Mouse (Mus musculus) limb, embryonic 14.5 days (tissue): Measurements from ENCODE around the gene Gpr19. TPM values are rescaled to one million over a fixed set of nuclear protein-coding genes. Genes with fewer than 3 reads are reported as not detected.

ENCODE experiments used
- ATAC-seq: fragments of 200-750 bp; cut with Nextera tagmentation; 2 replicates; pipeline ENCODE4 v1.8.0; 2017; ENCODE audit warnings: low read depth, moderate number of reproducible peaks, moderate TSS enrichment; ENCODE audit not compliant: low FRiP score
- DNase-seq: peaks from one replicate; pipeline ENCODE4 v3.0.0-alpha.2; 2015; ENCODE audit warnings: low spot score
- H3K27ac ChIP-seq: fragments of 300-500 bp; sonication (generic); replicated peaks from 2 replicates; pipeline ENCODE4 v1.5.1; 2014; ENCODE audit warnings: low read depth, mild to moderate bottlenecking, low read length, moderate library complexity, mixed read lengths
- H3K27me3 ChIP-seq: fragments of 300-500 bp; sonication (generic); 2 replicates; pipeline ENCODE4 v1.6.1; 2014; ENCODE audit warnings: low read length, mixed read lengths; ENCODE audit not compliant: control insufficient read depth, insufficient read depth
- H3K36me3 ChIP-seq: fragments of 300-500 bp; sonication (generic); 2 replicates; pipeline ENCODE4 v1.6.1; 2014; ENCODE audit warnings: mild to moderate bottlenecking, low read length, moderate library complexity, mixed read lengths; ENCODE audit not compliant: control insufficient read depth, insufficient read depth
- H3K4me1 ChIP-seq: fragments of 300-500 bp; sonication (generic); 2 replicates; pipeline ENCODE4 v1.6.1; 2014; ENCODE audit warnings: antibody characterized with exemption, low read length, mixed read lengths; ENCODE audit not compliant: control insufficient read depth, insufficient read depth
- H3K4me2 ChIP-seq: fragments of 300-500 bp; sonication (generic); replicated peaks from 2 replicates; pipeline ENCODE4 v1.6.1; 2014; ENCODE audit warnings: low read depth, mild to moderate bottlenecking, low read length, moderate library complexity; ENCODE audit not compliant: severe bottlenecking
- H3K4me3 ChIP-seq: fragments of 300-500 bp; sonication (generic); replicated peaks from 2 replicates; pipeline ENCODE4 v1.5.1; 2014; ENCODE audit warnings: low read length
- H3K9ac ChIP-seq: fragments of 300-500 bp; sonication (generic); 2 replicates; pipeline ENCODE4 v1.6.1; 2014; ENCODE audit warnings: mild to moderate bottlenecking, low read depth, low read length, moderate library complexity; ENCODE audit not compliant: severe bottlenecking
- H3K9me3 ChIP-seq: fragments of 300-500 bp; sonication (generic); 2 replicates; pipeline ENCODE4 v1.6.1; 2016; ENCODE audit warnings: low read length; ENCODE audit not compliant: control insufficient read depth
- POLR2A ChIP-seq: fragments of 200-500 bp; IDR thresholded peaks from 2 replicates; pipeline ENCODE4 v1.8.0; 2012; ENCODE audit warnings: inconsistent platforms, mild to moderate bottlenecking, moderate library complexity, borderline replicate concordance; ENCODE audit not compliant: insufficient read depth, insufficient read length; ENCODE audit errors: extremely low read depth
- WGBS: fragments of 180-500 bp; shearing (Covaris S2); extraction: QIAGEN DNeasy Blood & Tissue Kit; methylation state at CpG from one replicate; pipeline ENCODE4 v1.1.7; 2014; 5-methylcytosine and 5-hydroxymethylcytosine counted together
- polyA plus RNA-seq, 2 experiments: library from polyadenylated mRNA; depleted of rRNA in 1 of 2; stranded (reverse) in 1 of 2; unstranded in 1 of 2; fragments of >200 nt; fragmentation: Nextera tagmentation in 1 of 2; extraction: Ambion mirVana in 1 of 2; gene quantifications; 2 replicates each; pipeline versions ENCODE4 v1.2.1 to v1.2.3; 2012 to 2014

The Gpr19 gene
- polyA plus RNA-seq, 2 experiments = 7.9 to 8.9 TPM

DNA sequence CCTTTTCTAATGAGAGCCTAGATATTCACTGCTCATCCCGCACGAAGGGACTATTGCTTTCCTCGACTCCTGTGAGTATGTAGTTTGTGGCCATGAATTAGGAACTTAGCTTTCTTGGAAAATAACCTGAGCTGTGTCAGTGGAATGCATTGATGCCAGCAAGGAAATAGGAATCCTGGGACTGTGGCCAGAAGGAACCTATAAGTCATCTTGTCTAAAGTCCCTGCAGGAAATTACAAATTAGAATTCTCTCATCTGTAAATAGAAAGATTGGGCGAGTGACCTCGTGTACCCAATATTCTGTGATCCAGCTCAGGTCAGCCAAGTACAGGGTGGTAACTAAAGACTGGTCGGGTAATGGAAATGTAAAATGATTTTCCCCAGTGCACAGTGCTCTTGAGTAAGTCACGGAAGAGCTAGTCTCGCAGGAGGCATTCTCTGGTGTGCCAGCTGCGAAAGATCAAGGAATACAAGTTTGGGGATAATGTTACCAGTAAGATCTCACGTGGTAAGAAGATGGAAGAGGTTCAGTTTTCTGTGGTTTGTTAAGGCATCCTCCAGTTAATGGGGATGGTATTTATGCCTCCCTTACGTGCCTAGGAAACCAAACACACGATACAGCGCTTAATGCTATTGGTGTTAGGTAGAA is 45.5 kb upstream of the Gpr19 start:
- WGBS = 64% methylated on average over 13 of the region's 13 CpGs
- H3K27ac ChIP-seq = no peak overlapping the region
- ATAC-seq (no peak), DNase-seq (no peak)
- no peaks in the 10 kb centered on the region for H3K27me3 ChIP-seq
- TF ChIP-seq POLR2A = no peak
- H3K4me2 ChIP-seq = no peak overlapping the region
- H3K9ac ChIP-seq = no peak overlapping the region
- no peak overlapping the region for H3K4me3 ChIP-seq
- no peaks in the 10 kb centered on the region for H3K9me3 ChIP-seq
- H3K36me3 ChIP-seq = peaks cover 10% of the 10 kb centered on the region; the same call in 1 of the 2 replicates
- no peaks in the 10 kb centered on the region for H3K4me1 ChIP-seq

DNA sequence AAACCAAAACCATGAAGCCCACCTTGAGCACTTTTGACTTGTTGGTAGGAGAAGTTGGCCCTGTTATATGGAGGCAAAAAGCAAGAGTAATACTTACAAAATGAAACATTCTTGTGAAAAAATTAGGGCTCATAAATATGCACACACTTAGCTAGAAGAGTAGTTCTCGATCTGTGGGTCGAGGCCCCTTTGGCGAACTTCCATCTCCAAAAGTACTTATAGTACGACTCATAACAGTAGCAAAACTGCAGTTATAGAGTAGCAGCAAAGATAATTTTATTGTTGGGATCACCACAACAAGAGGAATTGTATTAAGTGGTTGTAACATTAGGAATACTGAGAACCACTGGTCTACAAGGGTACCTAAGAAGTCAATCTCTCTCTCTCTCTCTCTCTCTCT is 41.4 kb upstream of the Gpr19 start:
- H3K4me2 ChIP-seq = no peak overlapping the region
- H3K27ac ChIP-seq = no peak overlapping the region
- 84% methylated on average over 4 of the region's 4 CpGs for WGBS
- no peak for TF ChIP-seq POLR2A
- H3K4me1 ChIP-seq = no peaks in the 10 kb centered on the region
- DNase-seq (no peak), ATAC-seq (no peak)
- H3K9ac ChIP-seq = no peak overlapping the region
- H3K36me3 ChIP-seq = peaks cover 10% of the 10 kb centered on the region; the same call in 1 of the 2 replicates
- no peaks in the 10 kb centered on the region for H3K27me3 ChIP-seq
- no peak overlapping the region for H3K4me3 ChIP-seq
- no peaks in the 10 kb centered on the region for H3K9me3 ChIP-seq

- no peak for DNase-seq
- Histone ChIP-seq H3K27me3 (no peaks in the 10 kb centered on the region), H3K4me3 (no peak overlapping the region), H3K9me3 (no peaks in the 10 kb centered on the region), H3K4me2 (no peak overlapping the region), H3K4me1 (peaks cover 11% of the 10 kb centered on the region), H3K36me3 (no peaks in the 10 kb centered on the region), H3K9ac (no peak overlapping the region), H3K27ac (no peak overlapping the region)
- WGBS = 91% methylated on average over 5 of the region's 5 CpGs
- TF ChIP-seq POLR2A = no peak
- ATAC-seq = no peak
Measured at GRCm38 (mm10) chr6:134934305-134934704, 35.9 kb upstream of the Gpr19 start.

GRCm38 (mm10) chr6:134933207-134933558 is 34.8 kb upstream of the Gpr19 start:
- Histone ChIP-seq H3K4me3 (no peak overlapping the region), H3K9ac (no peak overlapping the region), H3K4me1 (peaks cover 13% of the 10 kb centered on the region), H3K36me3 (no peaks in the 10 kb centered on the region), H3K27me3 (no peaks in the 10 kb centered on the region), H3K27ac (no peak overlapping the region), H3K4me2 (no peak overlapping the region), H3K9me3 (no peaks in the 10 kb centered on the region)
- no peak for DNase-seq
- no peak for TF ChIP-seq POLR2A
- WGBS = 71% methylated on average over 2 of the region's 2 CpGs
- ATAC-seq = no peak

DNA sequence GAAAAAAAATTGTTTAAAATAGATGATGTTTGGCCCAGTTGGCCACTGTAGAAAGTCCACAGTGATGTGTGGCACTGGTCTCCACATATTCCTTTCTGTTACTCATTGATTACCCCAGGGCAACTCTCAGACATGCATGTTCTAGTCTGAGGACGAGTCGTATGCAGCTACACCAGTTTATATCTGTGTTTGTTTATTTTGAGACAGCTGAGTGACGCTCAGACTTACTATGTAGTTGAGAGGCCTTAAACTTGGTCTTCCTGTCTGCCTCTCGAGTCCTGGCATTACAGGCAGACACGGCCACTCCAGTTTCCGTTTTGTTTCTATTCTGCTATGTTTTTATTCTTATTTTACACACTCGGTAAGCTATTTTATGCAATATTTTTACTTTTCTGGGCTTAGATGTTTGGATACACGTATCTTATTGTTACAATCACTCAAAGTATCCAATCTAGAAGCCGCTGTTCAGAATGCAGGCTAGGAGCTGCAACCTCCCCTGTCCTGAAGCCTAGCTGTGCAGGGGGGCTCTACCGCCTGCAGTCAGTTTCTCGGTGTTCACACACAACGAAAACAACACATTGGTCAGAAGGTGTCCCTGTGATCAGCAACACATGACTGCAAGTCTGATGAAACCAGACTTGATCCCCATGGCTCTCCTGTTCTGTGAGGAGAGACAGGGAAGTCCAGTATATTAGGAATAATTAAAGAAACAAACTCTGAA is 34.3 kb upstream of the Gpr19 start:
- Histone ChIP-seq H3K27me3 (no peaks in the 10 kb centered on the region), H3K9ac (peak overlapping the region; percentile 18; the same call in 1 of the 2 replicates), H3K9me3 (no peaks in the 10 kb centered on the region), H3K27ac (no peak overlapping the region), H3K36me3 (no peaks in the 10 kb centered on the region), H3K4me2 (no peak overlapping the region), H3K4me1 (peaks cover 13% of the 10 kb centered on the region), H3K4me3 (no peak overlapping the region)
- TF ChIP-seq POLR2A = no peak
- ATAC-seq (no peak), DNase-seq (no peak)
- 75% methylated on average over 12 of the region's 12 CpGs for WGBS
